Mouse (Mus musculus) liver, adult 2 months (tissue): ENCODE results near the gene Srms. TPM values are rescaled to one million over a fixed set of nuclear protein-coding genes. Genes with fewer than 3 reads are reported as not detected.

ENCODE experiments used
- DNase-seq: peaks from one replicate; pipeline ENCODE4 v3.0.0-alpha.2; 2011; ENCODE audit warnings: low read depth, low spot score; ENCODE audit errors: extremely low read depth
- H3K27ac ChIP-seq: fragments of 200-500 bp; replicated peaks from 2 replicates; pipeline ENCODE4 v1.5.1; 2012; ENCODE audit warnings: low read depth, mild to moderate bottlenecking, control low read depth, inconsistent platforms, low read length; ENCODE audit not compliant: insufficient read depth
- H3K27me3 ChIP-seq: fragments of 200-500 bp; 2 replicates; pipeline ENCODE4 v1.6.1; 2012; ENCODE audit warnings: mild to moderate bottlenecking, moderate library complexity, low read length, inconsistent platforms; ENCODE audit not compliant: control insufficient read depth, insufficient read depth
- H3K36me3 ChIP-seq: fragments of 200-500 bp; 2 replicates; pipeline ENCODE4 v1.6.1; 2012; ENCODE audit warnings: low read length, inconsistent platforms; ENCODE audit not compliant: control insufficient read depth, insufficient read depth
- H3K4me1 ChIP-seq: fragments of 200-500 bp; 2 replicates; pipeline ENCODE4 v1.6.1; 2011; ENCODE audit warnings: low read length; ENCODE audit not compliant: control insufficient read depth, insufficient read depth
- H3K4me3 ChIP-seq: fragments of 200-500 bp; 2 replicates; pipeline ENCODE4 v1.5.1; 2011; ENCODE audit warnings: low read depth, mild to moderate bottlenecking, control low read depth, low read length, moderate library complexity; ENCODE audit not compliant: insufficient read depth
- H3K79me2 ChIP-seq: fragments of 200-500 bp; 2 replicates; pipeline ENCODE4 v1.6.1; 2012; ENCODE audit warnings: inconsistent platforms, mild to moderate bottlenecking, low read length, moderate library complexity; ENCODE audit not compliant: control insufficient read depth, insufficient read depth
- H3K9ac ChIP-seq: fragments of 200-500 bp; 2 replicates; pipeline ENCODE4 v1.6.1; 2012; ENCODE audit warnings: low read depth, mild to moderate bottlenecking, control low read depth, inconsistent platforms, low read length
- CTCF ChIP-seq: fragments of 200-500 bp; IDR thresholded peaks from 2 replicates; pipeline ENCODE4 v1.5.1; 2011; ENCODE audit warnings: low read depth, low read length, control low read depth
- POLR2A ChIP-seq: fragments of 200-500 bp; IDR thresholded peaks from 2 replicates; pipeline ENCODE4 v1.6.1; 2011; ENCODE audit warnings: low read length, control low read depth; ENCODE audit not compliant: insufficient read depth; ENCODE audit errors: extremely low read depth
- WGBS: fragments of 180-500 bp; shearing (Covaris S2); methylation state at CpG from one replicate; pipeline ENCODE4 v1.1.7; 2018; 5-methylcytosine and 5-hydroxymethylcytosine counted together
- polyA plus RNA-seq: library from polyadenylated mRNA; depleted of rRNA; stranded (reverse); fragments of >200 nt; gene quantifications from 2 replicates; pipeline ENCODE4 v1.2.3, GENCODE M21; 2012; rRNA removed
- total RNA-seq: library from RNA; depleted of rRNA; stranded (reverse); fragments of >200 nt; gene quantifications from 2 replicates; pipeline ENCODE4 v1.2.3, GENCODE M21; 2014; rRNA removed

Gene Srms
- total and polyA plus RNA-seq, 2 experiments: 0.28 to 1.7 TPM

- Histone ChIP-seq H3K4me1 (no peaks in the 10 kb centered on the region), H3K9ac (no peak overlapping the region), H3K27ac (no peak overlapping the region), H3K79me2 (no peaks in the 10 kb centered on the region), H3K27me3 (peaks cover 8% of the 10 kb centered on the region; the same call in 1 of the 2 replicates), H3K4me3 (no peak overlapping the region), H3K36me3 (no peaks in the 10 kb centered on the region)
- TF ChIP-seq POLR2A (no peak), CTCF (no peak)
- no peak for DNase-seq
- WGBS: 93% methylated on average over 2 of the region's 2 CpGs
Measured at GRCm38 (mm10) chr2:181158471-181158870, 54.5 kb downstream of the Srms start.

DNA sequence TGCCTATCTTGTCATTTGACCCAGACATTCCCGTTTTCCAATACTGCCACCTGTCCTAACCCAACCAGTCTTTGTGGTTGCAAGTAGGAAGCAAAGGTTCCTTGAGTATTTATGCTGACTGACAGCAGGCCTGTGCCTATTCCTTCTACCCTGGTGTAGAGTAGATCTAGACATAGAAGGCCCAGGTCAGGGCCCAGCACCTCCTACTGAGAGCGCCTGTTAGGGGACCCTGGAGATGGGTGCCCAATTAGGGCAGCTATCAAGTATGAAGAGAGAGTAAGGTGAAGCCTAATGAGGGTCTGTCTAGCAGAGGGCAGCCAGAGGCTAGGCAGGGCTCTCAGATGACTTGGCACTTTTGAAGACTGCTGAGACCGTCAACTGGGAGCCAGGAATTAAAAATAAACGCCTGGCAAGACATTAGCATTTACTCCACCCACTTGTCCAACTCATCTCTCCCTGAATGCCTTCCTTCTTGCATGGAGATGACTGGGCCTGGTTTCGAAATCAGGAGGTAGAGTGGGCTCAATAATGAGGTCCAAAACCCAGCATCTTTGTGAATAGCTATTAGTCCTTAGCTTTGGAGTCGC, 55.2 kb downstream of the Srms start:
- DNase-seq: no peak
- TF ChIP-seq CTCF (no peak), POLR2A (no peak)
- H3K36me3 ChIP-seq: no peaks in the 10 kb centered on the region
- no peak overlapping the region for H3K27ac ChIP-seq
- no peak overlapping the region for H3K4me3 ChIP-seq
- H3K27me3 ChIP-seq: peaks cover 8% of the 10 kb centered on the region; the same call in 1 of the 2 replicates
- WGBS: 76% methylated on average over 6 of the region's 6 CpGs
- no peak overlapping the region for H3K9ac ChIP-seq
- no peaks in the 10 kb centered on the region for H3K79me2 ChIP-seq
- H3K4me1 ChIP-seq: no peaks in the 10 kb centered on the region

DNA sequence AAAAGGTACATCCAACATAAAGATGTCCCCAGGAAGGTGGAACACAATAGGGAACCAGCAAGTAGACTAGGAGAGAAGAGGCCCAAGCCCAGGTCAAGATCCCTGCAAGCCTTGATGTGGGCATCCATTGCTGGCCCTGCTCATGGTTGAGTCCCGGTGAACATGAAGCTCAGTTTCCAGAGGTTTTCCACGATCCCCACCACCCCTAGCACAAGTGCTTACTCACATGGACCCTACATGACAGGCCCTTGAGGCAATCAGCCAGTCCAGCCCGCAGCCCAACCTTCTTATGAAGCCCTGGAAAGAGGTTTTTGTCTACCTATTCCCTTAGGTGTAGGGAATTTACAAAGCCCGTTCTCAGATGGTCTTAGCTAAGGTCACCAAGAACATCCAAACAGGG, 55.8 kb downstream of the Srms start:
- 82% methylated on average over 4 of the region's 4 CpGs for WGBS
- Histone ChIP-seq H3K36me3 (no peaks in the 10 kb centered on the region), H3K4me1 (no peaks in the 10 kb centered on the region), H3K79me2 (no peaks in the 10 kb centered on the region), H3K4me3 (no peak overlapping the region), H3K27me3 (peaks cover 8% of the 10 kb centered on the region; the same call in 1 of the 2 replicates), H3K9ac (no peak overlapping the region), H3K27ac (no peak overlapping the region)
- TF ChIP-seq CTCF (no peak), POLR2A (no peak)
- DNase-seq: no peak

DNA sequence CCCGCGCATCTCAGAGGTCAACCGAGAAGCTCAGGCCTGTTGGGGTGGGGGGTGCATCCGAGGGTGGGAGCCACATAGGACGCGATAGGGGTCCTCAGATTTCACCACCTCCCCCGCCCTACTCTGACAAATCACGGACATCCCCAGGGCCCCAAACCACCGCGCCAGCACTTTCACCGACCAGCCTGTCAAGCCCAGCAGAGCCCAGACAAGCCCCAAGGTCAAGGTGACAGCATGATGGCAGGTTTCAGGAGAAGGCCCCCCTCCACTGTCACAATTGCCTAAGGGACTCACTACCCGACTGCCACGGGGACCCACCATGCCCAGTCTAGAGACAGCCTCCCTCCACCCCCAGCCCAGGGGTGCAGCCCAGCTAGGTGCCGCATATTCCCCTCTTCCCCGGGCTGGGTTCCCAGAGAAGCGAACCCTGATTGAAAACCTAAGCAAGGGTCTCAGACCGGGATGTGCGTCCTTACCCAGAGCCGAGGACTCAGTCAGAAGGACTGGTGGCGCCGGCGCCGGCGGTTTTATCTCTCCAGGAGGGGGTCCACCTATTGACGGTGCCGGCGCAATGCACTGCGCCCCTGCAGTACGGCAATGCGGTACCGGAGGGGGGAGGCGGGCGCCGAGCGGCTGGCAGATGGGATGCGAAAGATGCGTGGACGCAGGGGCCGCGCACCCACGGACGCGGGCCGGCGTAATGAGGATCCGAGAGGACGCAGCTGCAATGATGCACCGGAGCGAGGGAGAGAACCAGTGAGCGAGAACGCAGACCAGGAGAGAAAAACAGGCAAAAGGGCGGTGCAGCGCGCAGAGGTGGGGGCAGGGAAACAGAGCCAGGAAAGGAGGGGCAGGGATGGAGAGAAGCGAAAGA, 56.5 kb downstream of the Srms start, which contains the start of gene Eef1a2:
Gene Eef1a2 (minus strand): TSS at position 767 of the 874 bp plus-strand sequence.
- H3K27me3 ChIP-seq: peaks cover 8% of the 10 kb centered on the region; the same call in 1 of the 2 replicates
- no peak within 1 kb of the TSS for H3K9ac ChIP-seq
- DNase-seq: no peak
- no peaks in the 10 kb centered on the region for H3K4me1 ChIP-seq
- H3K79me2 ChIP-seq: no peaks in the 10 kb centered on the region
- no peak within 1 kb of the TSS for H3K4me3 ChIP-seq
- WGBS: 9% methylated on average over 55 of the region's 55 CpGs
- H3K27ac ChIP-seq: no peak within 1 kb of the TSS
- no peaks in the 10 kb centered on the region for H3K36me3 ChIP-seq
- TF ChIP-seq CTCF (no peak), POLR2A (no peak)

- peaks cover 8% of the 10 kb centered on the region; the same call in 1 of the 2 replicates for H3K27me3 ChIP-seq
Measured at GRCm38 (mm10) chr2:181155801-181156200, 57.2 kb downstream of the Srms start.

More at GRCm38 (mm10) chr2:181155801-181156200, 57.2 kb downstream of the Srms start:
- Histone ChIP-seq H3K4me1 (no peaks in the 10 kb centered on the region), H3K4me3 (no peak overlapping the region), H3K27ac (no peak overlapping the region), H3K79me2 (no peaks in the 10 kb centered on the region), H3K9ac (no peak overlapping the region), H3K36me3 (no peaks in the 10 kb centered on the region)
- WGBS: 50% methylated on average over 4 of the region's 4 CpGs
- TF ChIP-seq CTCF (no peak), POLR2A (no peak)
- DNase-seq: no peak

Other genes with a start within 250 kb of the Srms start
- gene Arfgap1, start 246.0 kb downstream of the Srms start, total RNA-seq: 15.7 and 18.4 TPM in 2 replicates
- gene Arfgap1, start 246.0 kb downstream of the Srms start, polyA plus RNA-seq: 22.7 and 29.0 TPM in 2 replicates
- 0.60 and 0.92 TPM in 2 replicates for gene Col20a1, start 226.7 kb downstream of the Srms start, total RNA-seq
- gene Col20a1, start 226.7 kb downstream of the Srms start, polyA plus RNA-seq: 0.67 and 1.1 TPM in 2 replicates
- 0.54 and 1.6 TPM in 2 replicates for gene Chrna4, start 169.6 kb downstream of the Srms start, total RNA-seq
- 2.2 and 7.6 TPM in 2 replicates for gene Chrna4, start 169.6 kb downstream of the Srms start, polyA plus RNA-seq
- 0.07 TPM in 1 of 2 replicates, not detected in the other for gene Kcnq2, start 77.9 kb downstream of the Srms start, total RNA-seq
- gene Kcnq2, start 77.9 kb downstream of the Srms start, polyA plus RNA-seq: not detected in 2 replicates
- gene Eef1a2, start 56.2 kb downstream of the Srms start, total RNA-seq: 0.34 and 0.74 TPM in 2 replicates
- gene Eef1a2, start 56.2 kb downstream of the Srms start, polyA plus RNA-seq: not detected in 2 replicates
- gene Ppdpf, start 25.9 kb downstream of the Srms start, total RNA-seq: 44.4 and 48.4 TPM in 2 replicates
- 181 and 217 TPM in 2 replicates for gene Ppdpf, start 25.9 kb downstream of the Srms start, polyA plus RNA-seq
- 1.1 and 2.5 TPM in 2 replicates for gene Ptk6, start 10.4 kb downstream of the Srms start, total RNA-seq
- 0.81 and 0.83 TPM in 2 replicates for gene Ptk6, start 10.4 kb downstream of the Srms start, polyA plus RNA-seq
- gene Fndc11, start 6.8 kb upstream of the Srms start, total RNA-seq: not detected in 2 replicates
- gene Fndc11, start 6.8 kb upstream of the Srms start, polyA plus RNA-seq: 0.10 and 0.12 TPM in 2 replicates
- gene Helz2, start 28.8 kb upstream of the Srms start, total RNA-seq: 20.3 and 28.9 TPM in 2 replicates
- 39.6 and 65.9 TPM in 2 replicates for gene Helz2, start 28.8 kb upstream of the Srms start, polyA plus RNA-seq
- gene Gmeb2, start 74.8 kb upstream of the Srms start, total RNA-seq: 7.4 and 8.8 TPM in 2 replicates
- gene Gmeb2, start 74.8 kb upstream of the Srms start, polyA plus RNA-seq: 10.7 and 16.1 TPM in 2 replicates
- gene Stmn3, start 101.3 kb upstream of the Srms start, total RNA-seq: 0.09 and 0.20 TPM in 2 replicates
- gene Stmn3, start 101.3 kb upstream of the Srms start, polyA plus RNA-seq: 0.07 TPM in 1 of 2 replicates, not detected in the other
- gene Rtel1, start 106.6 kb upstream of the Srms start, total RNA-seq: 13.5 and 13.9 TPM in 2 replicates
- 17.5 and 17.9 TPM in 2 replicates for gene Rtel1, start 106.6 kb upstream of the Srms start, polyA plus RNA-seq
- gene Zgpat, start 151.7 kb upstream of the Srms start, total RNA-seq: 17.9 and 18.9 TPM in 2 replicates
- gene Zgpat, start 151.7 kb upstream of the Srms start, polyA plus RNA-seq: 18.2 and 22.5 TPM in 2 replicates
- gene Arfrp1, start 152.2 kb upstream of the Srms start, total RNA-seq: 10.1 and 14.2 TPM in 2 replicates
- gene Arfrp1, start 152.2 kb upstream of the Srms start, polyA plus RNA-seq: 11.9 and 15.0 TPM in 2 replicates
- 9.7 and 11.3 TPM in 2 replicates for gene Lime1, start 166.9 kb upstream of the Srms start, total RNA-seq
- 22.2 and 36.9 TPM in 2 replicates for gene Lime1, start 166.9 kb upstream of the Srms start, polyA plus RNA-seq
- gene Zbtb46, start 246.2 kb upstream of the Srms start, total RNA-seq: 5.2 and 5.3 TPM in 2 replicates
- 2.4 and 2.8 TPM in 2 replicates for gene Zbtb46, start 246.2 kb upstream of the Srms start, polyA plus RNA-seq